Mouse (Mus musculus) spleen, adult 12 weeks (tissue): ENCODE data around the gene Slc39a11.

ENCODE experiments used
- DNase-seq: peaks from one replicate; pipeline ENCODE4 v3.0.0; 2022; ENCODE audit warnings: low spot score

Gene Slc39a11

GRCm38 (mm10) chr11:113539502-113540209 is 110.2 kb downstream of the Slc39a11 start:
- DNase-seq = no peak

GRCm38 (mm10) chr11:113539079-113539478 is 110.8 kb downstream of the Slc39a11 start:
- no peak for DNase-seq

- no peak for DNase-seq
These were observed 111.4 kb downstream of the Slc39a11 start for GRCm38 (mm10) chr11:113538406-113538917.

GRCm38 (mm10) chr11:113537715-113538114 is 112.2 kb downstream of the Slc39a11 start:
- DNase-seq = no peak

GRCm38 (mm10) chr11:113537199-113537586 is 112.7 kb downstream of the Slc39a11 start:
- DNase-seq = no peak

GRCm38 (mm10) chr11:113536308-113537198 is 113.3 kb downstream of the Slc39a11 start:
- no peak for DNase-seq

GRCm38 (mm10) chr11:113534341-113534740 is 115.5 kb downstream of the Slc39a11 start:
- no peak for DNase-seq

GRCm38 (mm10) chr11:113533931-113534330 is 115.9 kb downstream of the Slc39a11 start:
- DNase-seq = no peak

GRCm38 (mm10) chr11:113528391-113528790 is 121.5 kb downstream of the Slc39a11 start:
- no peak for DNase-seq

- DNase-seq = no peak
These were observed 124.1 kb downstream of the Slc39a11 start for GRCm38 (mm10) chr11:113525731-113526130.

- no peak for DNase-seq
These were observed 127.2 kb downstream of the Slc39a11 start for GRCm38 (mm10) chr11:113522726-113523125.

GRCm38 (mm10) chr11:113521469-113522190 is 128.2 kb downstream of the Slc39a11 start:
- DNase-seq = no peak

- DNase-seq = no peak
These were observed 128.9 kb downstream of the Slc39a11 start for GRCm38 (mm10) chr11:113520851-113521461.

GRCm38 (mm10) chr11:113520373-113520772 is 129.5 kb downstream of the Slc39a11 start:
- no peak for DNase-seq

GRCm38 (mm10) chr11:113519973-113520372 is 129.9 kb downstream of the Slc39a11 start:
- no peak for DNase-seq

GRCm38 (mm10) chr11:113518176-113518575 is 131.7 kb downstream of the Slc39a11 start:
- DNase-seq = no peak

GRCm38 (mm10) chr11:113516156-113516555 is 133.7 kb downstream of the Slc39a11 start:
- DNase-seq = no peak

- DNase-seq = no peak
These were observed 136.9 kb downstream of the Slc39a11 start for GRCm38 (mm10) chr11:113512976-113513375.

GRCm38 (mm10) chr11:113512150-113512549 is 137.7 kb downstream of the Slc39a11 start:
- DNase-seq = no peak

GRCm38 (mm10) chr11:113510969-113511625 is 138.8 kb downstream of the Slc39a11 start:
- DNase-seq = no peak

- no peak for DNase-seq
These were observed 139.6 kb downstream of the Slc39a11 start for GRCm38 (mm10) chr11:113510249-113510648.
